Mouse (Mus musculus) myocyte (in vitro differentiated cells): ENCODE measurements at regions not wholly inside any gene's neighbourhood (a gene's known extent, or its start where the extent isn't known, plus 50 kb on each side); places are given as distances from the start of the nearest gene placed in this dataset.

Experiments
- CEBPB ChIP-seq: IDR thresholded peaks from 2 replicates; pipeline ENCODE4 v1.6.1; 2011; ENCODE audit warnings: mild to moderate bottlenecking, moderate library complexity; ENCODE audit not compliant: poor library complexity, insufficient read depth, severe bottlenecking
- E2F4 ChIP-seq: IDR thresholded peaks from one replicate; pipeline ENCODE4 v1.6.1; 2011; ENCODE audit warnings: mild to moderate bottlenecking, control low read depth, moderate library complexity; ENCODE audit not compliant: insufficient read depth
- MAX ChIP-seq: IDR thresholded peaks from one replicate; pipeline ENCODE4 v1.6.1; 2011; ENCODE audit warnings: low read depth, mild to moderate bottlenecking, control low read depth
- MYOD1 ChIP-seq, 3 experiments: IDR thresholded peaks; one replicate each; pipeline ENCODE4 v1.6.1; 2011; ENCODE audit warnings: control low read depth in 2 of 3, low read depth in 2 of 3, mild to moderate bottlenecking in 2 of 3, moderate library complexity in 1 of 3; ENCODE audit not compliant: insufficient read length in 2 of 3, control insufficient read depth in 1 of 3
- MYOG ChIP-seq, 3 experiments: IDR thresholded peaks; one replicate each; pipeline ENCODE4 v1.6.1; 2011; ENCODE audit warnings: control low read depth in 2 of 3, low read depth in 2 of 3, mild to moderate bottlenecking in 2 of 3; ENCODE audit not compliant: insufficient read length in 2 of 3, control insufficient read depth in 1 of 3, insufficient read depth in 1 of 3
- POLR2A ChIP-seq: IDR thresholded peaks from one replicate; pipeline ENCODE4 v1.6.1; 2011; ENCODE audit warnings: low read depth, mild to moderate bottlenecking, control low read depth, moderate library complexity; ENCODE audit not compliant: insufficient read length
- POLR2AphosphoS2 ChIP-seq: IDR thresholded peaks from one replicate; pipeline ENCODE4 v1.6.1; 2011; ENCODE audit warnings: low read depth, control low read depth; ENCODE audit not compliant: insufficient read length
- REST ChIP-seq: IDR thresholded peaks from one replicate; pipeline ENCODE4 v1.6.1; 2011; ENCODE audit warnings: mild to moderate bottlenecking, control low read depth, moderate library complexity; ENCODE audit not compliant: insufficient read depth, insufficient read length
- SRF ChIP-seq: IDR thresholded peaks from one replicate; pipeline ENCODE4 v1.6.1; 2011; ENCODE audit warnings: low read depth; ENCODE audit not compliant: control insufficient read depth, insufficient read length
- TCF12 ChIP-seq: IDR thresholded peaks from one replicate; pipeline ENCODE4 v1.6.1; 2011; ENCODE audit warnings: mild to moderate bottlenecking, control low read depth; ENCODE audit not compliant: poor library complexity, insufficient read depth, severe bottlenecking
- TCF3 ChIP-seq: IDR thresholded peaks from one replicate; pipeline ENCODE4 v1.6.1; 2011; ENCODE audit warnings: low read depth, control low read depth; ENCODE audit not compliant: insufficient read length
- USF1 ChIP-seq: IDR thresholded peaks from one replicate; pipeline ENCODE4 v1.6.1; 2011; ENCODE audit warnings: low read depth, mild to moderate bottlenecking, control low read depth, moderate library complexity

GRCm38 (mm10) chr10:67726796-67727195, 178.0 kb upstream of the Ado start:
- TF ChIP-seq POLR2A (no peak), MAX (no peak), MYOG (IDR thresholded peaks at IDR 0.05; ENCODE audit: control insufficient read depth in 1 of 3, insufficient read depth in 1 of 3, insufficient read length in 2 of 3, low read depth in 2 of 3) (no peak), POLR2AphosphoS2 (no peak), USF1 (no peak), E2F4 (no peak), TCF12 (no peak), CEBPB (no peak), TCF3 (no peak), REST (no peak), SRF (no peak), MYOD1 (IDR thresholded peaks at IDR 0.05; ENCODE audit: control insufficient read depth in 1 of 3, insufficient read length in 2 of 3, low read depth in 2 of 3) (no peak)
